Comparison of ENCODE assay signal across 22 mouse cellular contexts in the genomic region with DNA sequence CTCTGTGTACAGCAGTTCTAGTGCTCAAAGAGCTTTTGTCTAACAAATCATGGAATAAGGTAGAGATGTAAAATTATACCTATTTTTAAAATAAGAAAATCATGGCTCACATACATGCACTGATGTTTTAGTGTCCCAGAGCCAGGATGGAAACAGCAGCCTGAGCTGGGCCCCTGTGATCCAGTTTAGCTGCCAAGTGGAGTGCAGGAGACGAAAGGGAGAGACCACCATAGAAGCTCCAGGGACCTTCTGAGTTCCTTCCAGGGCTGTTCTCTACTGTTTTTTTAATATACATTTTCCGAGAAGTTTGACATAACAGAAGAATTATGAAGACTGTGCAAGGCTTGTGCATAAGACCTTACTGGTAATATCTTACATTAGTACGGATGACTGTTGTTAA. TPM values are rescaled to one million over a fixed set of nuclear protein-coding genes. Genes with fewer than 3 reads are reported as not detected.
DNase-seq lines count a peak whose midpoint lies in the region; ATAC-seq and TF ChIP-seq lines count a peak whose summit lies in the region.
"Had no signal": no experiment of that assay in that cellular context is flagged by ENCODE, and none has a peak within 500 bp of the region (broad histone marks: within the 10 kb centered on the region; RNA-seq: fewer than 3 reads in every experiment).

No protein-coding gene starts in this region.

- H3K27me3 ChIP-seq in heart, adult 2 months (ENCODE audit: control insufficient read depth, insufficient read depth, low read length): no peaks in the 10 kb centered on the region
- no peaks in the 10 kb centered on the region for H3K27me3 ChIP-seq in embryonic facial prominence, embryonic 15.5 days
- no peaks in the 10 kb centered on the region for H3K27me3 ChIP-seq in stomach, embryonic 14.5 days (ENCODE audit: control insufficient read depth, insufficient read depth, low read length)
- H3K27me3 ChIP-seq: forebrain, embryonic 13.5 days; heart, embryonic 13.5 days; hindbrain, embryonic 13.5 days; midbrain, embryonic 12.5 days had no signal

- H3K79me2 ChIP-seq in heart, adult 2 months (replicated peaks; ENCODE audit: control insufficient read depth, insufficient read depth, low read length): no peaks in the 10 kb centered on the region

- no peak overlapping the region for H3K9ac ChIP-seq in heart, adult 2 months (ENCODE audit: low read depth, low read length)
- H3K9ac ChIP-seq in embryonic facial prominence, embryonic 15.5 days: no peak overlapping the region
- no peak overlapping the region for H3K9ac ChIP-seq in stomach, embryonic 14.5 days (replicated peaks; ENCODE audit: low read depth, low read length)
- H3K9ac ChIP-seq: forebrain, embryonic 13.5 days; heart, embryonic 13.5 days; hindbrain, embryonic 13.5 days; liver, embryonic 14.5 days; midbrain, embryonic 12.5 days had no signal

- peak; percentile 71; the same call in 1 of the 2 replicates for ATAC-seq in embryonic facial prominence, embryonic 15.5 days (ENCODE audit: insufficient number of reproducible peaks, low FRiP score, low TSS enrichment, low read depth)
- no peak; the same call in 1 of the 2 replicates for ATAC-seq in stomach, embryonic 14.5 days (ENCODE audit: insufficient number of reproducible peaks, insufficient read depth, low FRiP score, low read depth)
- ATAC-seq: forebrain, embryonic 13.5 days; lung, postnatal 0 days had no signal

- no peak for DNase-seq in heart, adult 2 months
- DNase-seq in heart, postnatal 36 days: no peak
- DNase-seq in layer of hippocampus, adult 2 months (ENCODE audit: low spot score in 2 of 2): no peak
- no peak for DNase-seq in layer of hippocampus, postnatal 25 days (ENCODE audit: extremely low spot score in 1 of 2, low spot score in 1 of 2)
- no peak for DNase-seq in testis, postnatal 14 days (ENCODE audit: low spot score)
- DNase-seq in adrenal gland, postnatal 14 days: no peak
- DNase-seq: adrenal gland, postnatal 36 days; cerebellum, adult 9-11 months; heart, postnatal 14 days; kidney, adult 8-10 months; thymus, postnatal 36 days had no signal

- H3K4me1 ChIP-seq in heart, adult 2 months (ENCODE audit: control insufficient read depth, insufficient read depth, low read length): peaks cover 12% of the 10 kb centered on the region
- H3K4me1 ChIP-seq in embryonic facial prominence, embryonic 15.5 days: peaks cover 15% of the 10 kb centered on the region
- H3K4me1 ChIP-seq in stomach, embryonic 14.5 days (ENCODE audit: control insufficient read depth, insufficient read depth, low read length): peaks cover 18% of the 10 kb centered on the region; the same call in 1 of the 2 replicates

- H3K27ac ChIP-seq in heart, adult 2 months: peak overlapping the region; percentile 5; the same call in 1 of the 2 replicates
- H3K27ac ChIP-seq in layer of hippocampus, adult 2 months: peak overlapping the region; percentile 8
- H3K27ac ChIP-seq in embryonic facial prominence, embryonic 15.5 days (replicated peaks): peak overlapping the region; percentile 65
- H3K27ac ChIP-seq in stomach, embryonic 14.5 days (ENCODE audit: low read length): peak overlapping the region; percentile 79
- H3K27ac ChIP-seq: forebrain, embryonic 13.5 days; heart, embryonic 13.5 days; hindbrain, embryonic 13.5 days; liver, embryonic 14.5 days; midbrain, embryonic 12.5 days had no signal

- intact Hi-C loops in heart, adult 2 months (cut with DNase I): no loop called here
- intact Hi-C loops in heart, postnatal 36 days (cut with DNase I): no loop called here

- H3K9me3 ChIP-seq in embryonic facial prominence, embryonic 15.5 days (replicated peaks): no peaks in the 10 kb centered on the region
- H3K9me3 ChIP-seq in stomach, embryonic 14.5 days (ENCODE audit: control insufficient read depth, low read depth, low read length): no peaks in the 10 kb centered on the region
- H3K9me3 ChIP-seq: forebrain, embryonic 13.5 days; heart, embryonic 13.5 days; hindbrain, embryonic 13.5 days; midbrain, embryonic 12.5 days had no signal

- 89% methylated on average over 3 of the region's 3 CpGs for WGBS in heart, adult 2 months
- WGBS in embryonic facial prominence, embryonic 15.5 days: 61% methylated on average over 3 of the region's 3 CpGs
- WGBS in stomach, embryonic 14.5 days: 42% methylated on average over 3 of the region's 3 CpGs

- TF ChIP-seq EP300 in heart, adult 2 months (IDR thresholded peaks at IDR 0.05; ENCODE audit: insufficient read depth, low read depth, low read length): no peak

- no peak overlapping the region for H3K4me2 ChIP-seq in embryonic facial prominence, embryonic 15.5 days (replicated peaks)
- H3K4me2 ChIP-seq in stomach, embryonic 14.5 days (replicated peaks; ENCODE audit: low read depth, low read length): no peak overlapping the region
- H3K4me2 ChIP-seq: forebrain, embryonic 13.5 days; heart, embryonic 13.5 days; hindbrain, embryonic 13.5 days; midbrain, embryonic 12.5 days had no signal

- no peak overlapping the region for H3K4me3 ChIP-seq in heart, adult 2 months
- no peak overlapping the region for H3K4me3 ChIP-seq in layer of hippocampus, adult 2 months
- H3K4me3 ChIP-seq in embryonic facial prominence, embryonic 15.5 days (replicated peaks): no peak overlapping the region
- no peak overlapping the region for H3K4me3 ChIP-seq in stomach, embryonic 14.5 days (ENCODE audit: low read depth, low read length)
- H3K4me3 ChIP-seq: forebrain, embryonic 13.5 days; heart, embryonic 13.5 days; hindbrain, embryonic 13.5 days; midbrain, embryonic 12.5 days had no signal

- no peak for TF ChIP-seq POLR2A in heart, adult 2 months (IDR thresholded peaks at IDR 0.05; ENCODE audit: insufficient read depth, low read depth, low read length)

- TF ChIP-seq CTCF in heart, adult 2 months (IDR thresholded peaks at IDR 0.05): no peak
- no peak for TF ChIP-seq CTCF in layer of hippocampus, adult 2 months (conservative IDR thresholded peaks at IDR 0.05)

- H3K36me3 ChIP-seq in heart, adult 2 months (ENCODE audit: control insufficient read depth, insufficient read depth, low read length): peaks cover 8% of the 10 kb centered on the region
- no peaks in the 10 kb centered on the region for H3K36me3 ChIP-seq in embryonic facial prominence, embryonic 15.5 days
- H3K36me3 ChIP-seq in stomach, embryonic 14.5 days (ENCODE audit: control insufficient read depth, insufficient read depth, low read length): no peaks in the 10 kb centered on the region
- H3K36me3 ChIP-seq: heart, embryonic 13.5 days; hindbrain, embryonic 13.5 days; midbrain, embryonic 12.5 days had no signal

RNA-seq across cellular contexts. Expression of a gene that starts 15.2 kb away (rescaled TPM):
- 1 to 10 TPM in 1 of 2 experiments, under 1 TPM in 1; 0.99 to 1.4 TPM for total RNA-seq in heart, adult 2 months (2021)
- 0.08 and 0.09 TPM in 2 replicates for polyA plus RNA-seq in heart, adult 2 months (2012; rRNA removed)
- 1 to 10 TPM; 1.1 to 1.5 TPM for total RNA-seq in heart, postnatal 36 days (2021)
- 1 to 10 TPM in 1 of 2 experiments, under 1 TPM in 1; 0.79 to 1.7 TPM for total RNA-seq in layer of hippocampus, adult 2 months (2021)
- total RNA-seq in layer of hippocampus, postnatal 25 days (2021): 1 to 10 TPM in 1 of 2 experiments, under 1 TPM in 1; 0.85 to 1.9 TPM
- 0.79 and 1.7 TPM in 2 replicates for polyA plus RNA-seq in embryonic facial prominence, embryonic 15.5 days (2015; fragmentation: Nextera tagmentation; extraction: Ambion mirVana)
- 1.2 and 1.7 TPM in 2 replicates for polyA plus RNA-seq in stomach, embryonic 14.5 days (2014; fragmentation: Nextera tagmentation; extraction: Ambion mirVana)
- 1.3 TPM in 2 replicates for total RNA-seq in adrenal gland, postnatal 14 days (2021)
- polyA plus RNA-seq: gonadal fat pad, adult 2 months; small intestine, adult 2 months had no signal

RNA-seq across cellular contexts. Expression of a gene that starts 26.7 kb away (rescaled TPM):
- 10 to 100 TPM; 13.4 to 15.4 TPM for total RNA-seq in heart, adult 2 months (2021)
- polyA plus RNA-seq in heart, adult 2 months (2012; rRNA removed): 8.2 and 14.8 TPM in 2 replicates
- total RNA-seq in heart, postnatal 36 days (2021): 10 to 100 TPM; 14.2 to 14.5 TPM
- 1 to 10 TPM; 6.5 to 8.1 TPM for total RNA-seq in layer of hippocampus, adult 2 months (2021)
- 1 to 10 TPM; 4.7 to 5.3 TPM for total RNA-seq in layer of hippocampus, postnatal 25 days (2021)
- polyA plus RNA-seq in embryonic facial prominence, embryonic 15.5 days (2015; fragmentation: Nextera tagmentation; extraction: Ambion mirVana): 2.2 and 2.3 TPM in 2 replicates
- 0.57 and 0.88 TPM in 2 replicates for polyA plus RNA-seq in stomach, embryonic 14.5 days (2014; fragmentation: Nextera tagmentation; extraction: Ambion mirVana)
- total RNA-seq in adrenal gland, postnatal 14 days (2021): 8.3 and 12.0 TPM in 2 replicates
- total RNA-seq: monocyte, adult 5-6 weeks had no signal

RNA-seq across cellular contexts. Expression of a gene that starts 56.8 kb away (rescaled TPM):
- 1 to 10 TPM; 6.7 to 7.3 TPM for total RNA-seq in heart, adult 2 months (2021)
- polyA plus RNA-seq in heart, adult 2 months (2012; rRNA removed): 4.3 and 6.9 TPM in 2 replicates
- total RNA-seq in heart, postnatal 36 days (2021): 1 to 10 TPM; 6.5 TPM
- 10 to 100 TPM; 33.1 to 41.0 TPM for total RNA-seq in layer of hippocampus, adult 2 months (2021)
- 10 to 100 TPM; 29.8 to 31.1 TPM for total RNA-seq in layer of hippocampus, postnatal 25 days (2021)
- 12.7 and 13.4 TPM in 2 replicates for polyA plus RNA-seq in embryonic facial prominence, embryonic 15.5 days (2015; fragmentation: Nextera tagmentation; extraction: Ambion mirVana)
- polyA plus RNA-seq in stomach, embryonic 14.5 days (2014; fragmentation: Nextera tagmentation; extraction: Ambion mirVana): 16.3 and 17.8 TPM in 2 replicates
- 21.8 and 27.5 TPM in 2 replicates for total RNA-seq in adrenal gland, postnatal 14 days (2021)

Comparison
In these comparisons a context has a peak if more than half of its experiments do, and no peak if none do; other contexts are left out.
1. H3K27ac ChIP-seq: peak in every context shown above with its lines; median percentile 79 in stomach, embryonic 14.5 days; 65 in embryonic facial prominence, embryonic 15.5 days; 8 in layer of hippocampus, adult 2 months; 5 in heart, adult 2 months.